Mouse (Mus musculus) forebrain, embryonic 13.5 days (tissue): ENCODE data around the gene Espn. TPM values are rescaled to one million over a fixed set of nuclear protein-coding genes. Genes with fewer than 3 reads are reported as not detected.

Experiments
- ATAC-seq: fragments of 200-750 bp; cut with Nextera tagmentation; 2 replicates; pipeline ENCODE4 v1.8.0; 2017
- H3K27ac ChIP-seq: fragments of 300-500 bp; sonication (generic); 2 replicates; pipeline ENCODE4 v1.5.1; 2015; ENCODE audit warnings: inconsistent platforms, mild to moderate bottlenecking, moderate library complexity
- H3K27me3 ChIP-seq: fragments of 300-500 bp; sonication (generic); 2 replicates; pipeline ENCODE4 v1.6.1; 2015; ENCODE audit warnings: mild to moderate bottlenecking, inconsistent platforms
- H3K36me3 ChIP-seq: fragments of 300-500 bp; sonication (generic); 2 replicates; pipeline ENCODE4 v1.6.1; 2015; ENCODE audit warnings: mild to moderate bottlenecking, inconsistent platforms; ENCODE audit not compliant: poor library complexity, severe bottlenecking
- H3K4me1 ChIP-seq: fragments of 300-500 bp; sonication (generic); 2 replicates; pipeline ENCODE4 v1.6.1; 2015; ENCODE audit warnings: inconsistent platforms
- H3K4me2 ChIP-seq: fragments of 300-500 bp; sonication (generic); 2 replicates; pipeline ENCODE4 v1.6.1; 2015; ENCODE audit warnings: inconsistent platforms, mild to moderate bottlenecking, moderate library complexity
- H3K4me3 ChIP-seq: fragments of 300-500 bp; sonication (generic); 2 replicates; pipeline ENCODE4 v1.5.1; 2015; ENCODE audit warnings: mild to moderate bottlenecking, inconsistent platforms
- H3K9ac ChIP-seq: fragments of 300-500 bp; sonication (generic); 2 replicates; pipeline ENCODE4 v1.6.1; 2015; ENCODE audit warnings: mild to moderate bottlenecking, inconsistent platforms
- H3K9me3 ChIP-seq: fragments of 300-500 bp; sonication (generic); replicated peaks from 2 replicates; pipeline ENCODE4 v1.6.1; 2016; ENCODE audit warnings: inconsistent platforms
- WGBS: fragments of 180-500 bp; shearing (Covaris S2); methylation state at CpG from one replicate; pipeline ENCODE4 v1.1.7; 2015; 5-methylcytosine and 5-hydroxymethylcytosine counted together
- polyA plus RNA-seq: library from polyadenylated mRNA; unstranded; fragments of >200 nt; fragmentation: Nextera tagmentation; extraction: Ambion mirVana; gene quantifications from 2 replicates; pipeline ENCODE4 v1.2.1, GENCODE M21; 2015

The Espn gene
- polyA plus RNA-seq, 1 experiment from 2014 or later = 0.13 TPM

- no peak overlapping the region for H3K27ac ChIP-seq
- H3K36me3 ChIP-seq = peaks cover 39% of the 10 kb centered on the region
- H3K9ac ChIP-seq = no peak overlapping the region
- 72% methylated on average over 16 of the region's 16 CpGs for WGBS
- no peak for ATAC-seq
- H3K4me3 ChIP-seq = no peak overlapping the region
- H3K4me2 ChIP-seq = no peak overlapping the region
- peaks cover 10% of the 10 kb centered on the region; the same call in 1 of the 2 replicates for H3K4me1 ChIP-seq
- H3K9me3 ChIP-seq = no peaks in the 10 kb centered on the region
- H3K27me3 ChIP-seq = peaks cover 56% of the 10 kb centered on the region
These were observed 38.1 kb downstream of the Espn start for GRCm38 (mm10) chr4:152114080-152114479.

DNA sequence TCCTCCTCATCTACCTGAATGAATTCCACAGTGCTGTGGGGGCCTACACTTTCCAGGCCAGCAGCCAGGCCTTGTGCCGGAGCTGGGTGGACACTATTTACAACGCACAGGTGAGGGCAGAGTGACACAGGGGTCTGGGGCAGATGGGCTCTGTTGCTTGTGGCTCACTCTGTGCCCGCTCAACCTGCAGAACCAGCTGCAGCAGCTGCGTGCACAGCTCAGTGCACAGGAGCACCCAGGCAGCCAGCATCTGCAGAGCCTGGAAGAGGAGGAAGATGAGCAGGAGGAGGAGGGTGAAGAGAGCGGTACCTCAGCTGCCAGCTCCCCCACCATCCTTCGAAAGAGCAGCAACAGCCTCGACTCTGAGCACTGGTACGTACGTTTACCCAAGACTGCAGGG, 39.8 kb downstream of the Espn start:
- Histone ChIP-seq H3K4me3 (no peak overlapping the region), H3K27me3 (peaks cover 42% of the 10 kb centered on the region), H3K9me3 (no peaks in the 10 kb centered on the region), H3K4me1 (peaks cover 25% of the 10 kb centered on the region), H3K36me3 (peaks cover 42% of the 10 kb centered on the region), H3K27ac (no peak overlapping the region), H3K4me2 (no peak overlapping the region), H3K9ac (no peak overlapping the region)
- no peak for ATAC-seq
- WGBS = 80% methylated on average over 9 of the region's 9 CpGs

DNA sequence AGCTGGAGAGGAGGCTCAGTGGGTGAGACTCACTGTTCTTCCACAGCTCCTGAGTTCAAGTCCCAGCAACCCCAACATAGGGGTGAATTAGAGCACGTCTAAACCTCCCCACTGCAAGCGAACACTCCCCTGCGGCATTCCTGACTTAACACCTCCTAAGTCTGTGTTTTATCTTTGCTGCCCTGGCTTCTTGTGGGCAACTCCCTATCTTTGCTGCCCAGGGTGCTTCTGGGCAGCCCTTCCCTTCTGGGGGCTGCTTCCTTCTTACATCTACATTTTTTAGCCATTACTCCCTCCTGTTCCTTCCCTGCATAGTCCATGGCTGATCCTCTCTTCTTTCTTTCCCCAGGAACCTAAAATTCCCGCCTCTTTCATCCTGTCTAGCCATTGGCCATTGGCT, 41.5 kb downstream of the Espn start:
- H3K9ac ChIP-seq = no peak overlapping the region
- 85% methylated on average over 4 of the region's 4 CpGs for WGBS
- no peak overlapping the region for H3K27ac ChIP-seq
- no peaks in the 10 kb centered on the region for H3K9me3 ChIP-seq
- no peak for ATAC-seq
- peaks cover 20% of the 10 kb centered on the region for H3K4me1 ChIP-seq
- peaks cover 49% of the 10 kb centered on the region for H3K36me3 ChIP-seq
- no peak overlapping the region for H3K4me3 ChIP-seq
- peaks cover 29% of the 10 kb centered on the region for H3K27me3 ChIP-seq
- H3K4me2 ChIP-seq = no peak overlapping the region

DNA sequence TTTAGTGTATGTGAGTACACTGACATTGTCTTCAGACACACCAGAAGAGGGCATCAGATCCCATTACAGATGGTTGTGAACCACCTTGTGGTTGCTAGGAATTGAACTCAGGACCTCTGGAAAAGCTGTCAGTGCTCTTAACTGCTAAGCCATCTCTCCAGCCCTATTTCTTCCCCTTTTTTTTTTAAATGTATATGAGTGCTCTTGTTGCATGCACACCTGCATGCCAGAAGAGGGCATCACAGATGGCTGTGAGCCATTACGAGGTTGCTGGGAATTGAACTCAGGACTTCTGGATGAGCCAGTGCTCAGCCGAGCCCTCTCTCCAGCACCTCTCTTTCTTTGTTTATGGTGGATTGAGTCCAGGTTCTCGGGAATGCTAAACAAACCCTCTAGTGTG, 42.7 kb downstream of the Espn start:
- peaks cover 18% of the 10 kb centered on the region for H3K4me1 ChIP-seq
- WGBS = 88% methylated on average over 3 of the region's 3 CpGs
- no peaks in the 10 kb centered on the region for H3K9me3 ChIP-seq
- H3K9ac ChIP-seq = no peak overlapping the region
- H3K36me3 ChIP-seq = peaks cover 43% of the 10 kb centered on the region
- H3K27ac ChIP-seq = no peak overlapping the region
- no peak for ATAC-seq
- H3K4me3 ChIP-seq = no peak overlapping the region
- no peak overlapping the region for H3K4me2 ChIP-seq
- H3K27me3 ChIP-seq = peaks cover 17% of the 10 kb centered on the region

GRCm38 (mm10) chr4:152108673-152109072, 43.5 kb downstream of the Espn start:
- H3K9me3 ChIP-seq = no peaks in the 10 kb centered on the region
- 0 out of 2 replicates have a peak overlapping the region, but pooled peaks have one; percentile 37 for H3K4me3 ChIP-seq
- ATAC-seq = no peak
- peak overlapping the region; percentile 75 for H3K4me2 ChIP-seq
- no peak overlapping the region for H3K27ac ChIP-seq
- H3K27me3 ChIP-seq = peaks cover 8% of the 10 kb centered on the region
- no peak overlapping the region; the same call in 1 of the 2 replicates for H3K9ac ChIP-seq
- peaks cover 43% of the 10 kb centered on the region for H3K36me3 ChIP-seq
- peaks cover 18% of the 10 kb centered on the region for H3K4me1 ChIP-seq
- 95% methylated on average over 5 of the region's 5 CpGs for WGBS

GRCm38 (mm10) chr4:152107971-152108509, 44.1 kb downstream of the Espn start:
- peaks cover 7% of the 10 kb centered on the region; the same call in 1 of the 2 replicates for H3K27me3 ChIP-seq
- H3K36me3 ChIP-seq = peaks cover 47% of the 10 kb centered on the region
- ATAC-seq = peak; percentile 93
- H3K27ac ChIP-seq = no peak overlapping the region
- H3K4me1 ChIP-seq = peaks cover 18% of the 10 kb centered on the region
- H3K9ac ChIP-seq = peak overlapping the region; percentile 39
- H3K9me3 ChIP-seq = no peaks in the 10 kb centered on the region
- peak overlapping the region; percentile 75 for H3K4me2 ChIP-seq
- peak overlapping the region; percentile 37 for H3K4me3 ChIP-seq
- 4% methylated on average over 30 of the region's 30 CpGs for WGBS

DNA sequence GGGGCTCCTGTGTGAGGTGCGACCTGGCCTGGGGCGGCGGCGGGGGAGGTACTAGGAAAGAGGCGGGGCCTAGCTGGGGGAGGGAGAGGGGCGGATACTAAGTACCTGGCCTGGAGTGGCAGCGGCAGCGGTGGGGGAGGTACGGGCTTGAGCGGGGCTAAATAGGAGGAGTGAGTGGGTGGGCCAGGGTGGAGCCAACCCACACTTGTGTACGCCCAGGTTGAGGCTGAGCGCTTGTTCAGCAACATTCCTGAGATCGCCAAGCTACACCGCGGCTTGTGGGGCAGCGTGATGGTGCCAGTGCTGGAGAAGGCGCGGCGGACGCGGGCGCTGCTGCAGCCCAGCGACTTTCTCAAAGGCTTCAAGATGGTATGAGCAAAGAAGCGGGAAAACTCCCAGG, 44.7 kb downstream of the Espn start:
- Histone ChIP-seq H3K27ac (no peak overlapping the region), H3K36me3 (peaks cover 51% of the 10 kb centered on the region), H3K4me1 (peaks cover 18% of the 10 kb centered on the region), H3K27me3 (peaks cover 7% of the 10 kb centered on the region; the same call in 1 of the 2 replicates), H3K4me3 (peak overlapping the region; percentile 37), H3K4me2 (peak overlapping the region; percentile 75), H3K9me3 (no peaks in the 10 kb centered on the region), H3K9ac (peak overlapping the region; percentile 39)
- peak; percentile 69 for ATAC-seq
- 5% methylated on average over 24 of the region's 24 CpGs for WGBS

DNA sequence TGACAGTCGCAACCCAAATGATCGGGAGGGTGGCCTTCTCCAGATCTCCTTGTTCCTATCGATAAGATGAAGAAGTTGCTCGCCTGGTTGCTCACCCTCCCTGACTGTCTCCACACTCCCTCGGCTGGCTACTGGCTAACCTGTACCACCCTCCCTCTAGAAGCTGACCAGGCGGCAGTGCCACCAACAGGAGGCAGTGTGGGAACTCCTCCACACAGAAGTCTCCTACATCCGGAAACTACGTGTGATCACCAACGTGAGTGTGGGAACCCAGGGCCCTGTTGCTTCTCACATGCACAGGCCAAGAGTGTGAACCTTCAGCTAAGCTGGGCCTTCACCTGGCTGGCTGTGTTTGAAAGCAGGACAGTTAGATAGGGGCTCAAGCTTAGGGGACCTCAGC, 45.4 kb downstream of the Espn start:
- H3K27me3 ChIP-seq = peaks cover 7% of the 10 kb centered on the region; the same call in 1 of the 2 replicates
- ATAC-seq = no peak
- H3K4me2 ChIP-seq = peak overlapping the region; percentile 75; the same call in 1 of the 2 replicates
- no peaks in the 10 kb centered on the region for H3K9me3 ChIP-seq
- WGBS = 57% methylated on average over 9 of the region's 9 CpGs
- H3K4me3 ChIP-seq = no peak overlapping the region
- H3K27ac ChIP-seq = no peak overlapping the region
- peaks cover 18% of the 10 kb centered on the region for H3K4me1 ChIP-seq
- H3K9ac ChIP-seq = no peak overlapping the region
- peaks cover 49% of the 10 kb centered on the region for H3K36me3 ChIP-seq

DNA sequence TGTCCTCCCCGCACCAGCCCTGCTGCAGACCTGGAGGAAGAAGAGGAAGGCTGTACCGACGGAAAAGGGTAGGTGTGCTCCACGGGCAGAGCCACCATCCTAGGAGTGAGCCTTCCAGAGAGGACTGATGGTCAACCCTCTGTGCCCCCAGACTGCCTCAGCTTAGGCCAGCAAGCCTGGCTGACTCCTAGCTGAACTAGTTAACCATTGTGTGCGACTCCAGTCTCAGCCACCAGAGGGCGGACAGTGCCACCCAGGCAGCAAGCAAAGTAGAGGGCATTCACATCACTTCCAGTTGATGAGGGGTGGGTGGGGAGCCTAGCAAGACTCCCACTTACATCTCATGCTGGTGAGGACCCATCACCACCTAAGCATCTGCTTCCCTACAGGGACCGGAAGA, 49.1 kb downstream of the Espn start:
- Histone ChIP-seq H3K4me1 (peaks cover 9% of the 10 kb centered on the region), H3K27me3 (0 out of 2 replicates have a peak, but pooled peaks cover 3% of the 10 kb centered on the region), H3K4me2 (no peak overlapping the region), H3K9me3 (no peaks in the 10 kb centered on the region), H3K27ac (no peak overlapping the region), H3K4me3 (no peak overlapping the region), H3K9ac (no peak overlapping the region), H3K36me3 (peaks cover 33% of the 10 kb centered on the region)
- ATAC-seq = no peak
- WGBS = 38% methylated on average over 7 of the region's 7 CpGs

GRCm38 (mm10) chr4:152101921-152102320, 50.2 kb downstream of the Espn start:
- no peaks in the 10 kb centered on the region for H3K4me1 ChIP-seq

GRCm38 (mm10) chr4:152101081-152101653, 51.0 kb downstream of the Espn start:
- no peak overlapping the region for H3K27ac ChIP-seq
- no peak for ATAC-seq
- H3K4me1 ChIP-seq = no peaks in the 10 kb centered on the region
- peaks cover 29% of the 10 kb centered on the region for H3K36me3 ChIP-seq
- no peaks in the 10 kb centered on the region for H3K9me3 ChIP-seq
- WGBS = 88% methylated on average over 7 of the region's 7 CpGs
- no peak overlapping the region for H3K4me2 ChIP-seq
- H3K4me3 ChIP-seq = no peak overlapping the region
- no peak overlapping the region for H3K9ac ChIP-seq
- H3K27me3 ChIP-seq = peaks cover 7% of the 10 kb centered on the region; the same call in 1 of the 2 replicates

More at GRCm38 (mm10) chr4:152101921-152102320, 50.2 kb downstream of the Espn start:
- WGBS = 90% methylated on average over 16 of the region's 16 CpGs
- Histone ChIP-seq H3K9ac (no peak overlapping the region), H3K27ac (no peak overlapping the region), H3K4me3 (no peak overlapping the region), H3K4me2 (no peak overlapping the region), H3K9me3 (no peaks in the 10 kb centered on the region), H3K36me3 (peaks cover 33% of the 10 kb centered on the region), H3K27me3 (peaks cover 5% of the 10 kb centered on the region; the same call in 1 of the 2 replicates)
- no peak for ATAC-seq

DNA sequence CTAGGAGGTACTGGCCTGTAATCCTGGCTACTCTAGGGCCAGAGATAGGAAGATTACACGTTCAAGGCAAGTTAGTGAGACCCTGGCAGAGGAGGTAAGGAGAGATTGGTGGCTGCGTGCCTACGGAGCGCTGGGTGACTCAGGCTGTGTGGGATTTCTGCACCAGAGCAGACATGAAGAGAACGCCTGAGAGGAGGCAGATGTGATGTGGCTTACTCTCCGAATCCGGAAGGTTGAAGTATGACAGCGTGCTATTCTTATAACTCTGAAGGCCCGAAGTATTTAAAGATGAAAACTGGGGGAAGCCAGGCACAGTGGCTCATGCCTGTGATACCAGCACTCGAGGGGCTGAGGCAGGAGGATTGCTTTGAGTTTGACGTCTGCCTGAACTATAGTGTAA, 51.6 kb downstream of the Espn start:
- peaks cover 7% of the 10 kb centered on the region; the same call in 1 of the 2 replicates for H3K27me3 ChIP-seq
- no peak for ATAC-seq
- 87% methylated on average over 11 of the region's 11 CpGs for WGBS
- no peak overlapping the region for H3K4me2 ChIP-seq
- no peak overlapping the region for H3K9ac ChIP-seq
- no peak overlapping the region for H3K4me3 ChIP-seq
- peaks cover 26% of the 10 kb centered on the region for H3K36me3 ChIP-seq
- H3K4me1 ChIP-seq = no peaks in the 10 kb centered on the region
- no peak overlapping the region for H3K27ac ChIP-seq
- no peaks in the 10 kb centered on the region for H3K9me3 ChIP-seq
